9 mouse cellular contexts compared by ENCODE assay signal in the genomic region with DNA sequence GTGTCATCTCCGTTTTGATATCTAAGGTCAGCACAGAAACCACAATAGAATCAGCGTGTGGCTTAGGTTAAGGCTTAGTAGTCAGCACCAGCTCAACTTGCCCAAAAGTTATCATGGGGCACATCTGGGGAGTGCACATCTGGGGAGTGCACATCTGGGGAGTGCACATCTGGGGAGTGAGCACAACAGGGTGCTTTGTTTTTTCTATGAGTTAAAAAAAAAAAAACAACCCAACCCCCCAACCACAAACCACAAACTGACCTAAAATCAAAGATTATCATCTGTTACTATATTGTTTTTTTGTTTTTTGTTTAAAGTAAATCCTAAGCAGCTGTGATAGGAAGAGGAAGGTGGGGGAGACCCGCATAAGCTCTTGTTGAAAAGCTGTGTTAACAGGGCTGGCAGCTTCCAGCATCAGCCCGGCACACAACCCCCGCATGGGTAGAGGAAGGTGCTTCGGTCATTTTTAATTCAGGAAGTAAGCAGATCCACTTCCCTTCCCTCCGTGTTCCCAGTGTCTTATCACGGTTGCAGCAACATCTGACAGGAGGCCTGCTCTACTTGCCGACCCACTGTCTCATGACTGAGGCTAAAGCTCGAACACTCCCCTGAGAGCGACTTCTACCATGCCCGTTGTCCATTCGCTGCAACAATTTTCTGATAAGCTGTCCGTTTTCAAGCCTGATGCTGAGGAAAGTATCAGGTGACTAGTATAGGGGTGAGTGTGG. TPM values are rescaled to one million over a fixed set of nuclear protein-coding genes. Genes with fewer than 3 reads are reported as not detected.
DNase-seq lines count a peak whose midpoint lies in the region; ATAC-seq lines count a peak whose summit lies in the region.
"Had no signal": no experiment of that assay in that cellular context is flagged by ENCODE, and none has a peak within 500 bp of the region (broad histone marks: within the 10 kb centered on the region; RNA-seq: fewer than 3 reads in every experiment).

No protein-coding gene starts in this region.

- H3K27ac ChIP-seq in heart, embryonic 16.5 days (ENCODE audit: low read length), result peak overlapping the region; percentile 61; the same call in 1 of the 2 replicates
- H3K27ac ChIP-seq in liver, embryonic 11.5 days (ENCODE audit: low read depth, low read length), result no peak overlapping the region
- no peak overlapping the region for H3K27ac ChIP-seq in hindbrain, embryonic 10.5 days

- H3K4me1 ChIP-seq in heart, embryonic 16.5 days (ENCODE audit: control insufficient read depth, insufficient read depth, low read length), result peaks cover 24% of the 10 kb centered on the region
- peaks cover 21% of the 10 kb centered on the region for H3K4me1 ChIP-seq in liver, embryonic 11.5 days (replicated peaks; ENCODE audit: control insufficient read depth, insufficient read depth, low read length)
- peaks cover 4% of the 10 kb centered on the region; the same call in 1 of the 2 replicates for H3K4me1 ChIP-seq in hindbrain, embryonic 10.5 days (replicated peaks)

- H3K9me3 ChIP-seq in heart, embryonic 16.5 days (replicated peaks; ENCODE audit: control insufficient read depth, low read length), result no peaks in the 10 kb centered on the region
- no peaks in the 10 kb centered on the region for H3K9me3 ChIP-seq in liver, embryonic 11.5 days (ENCODE audit: control insufficient read depth, low read length)
- H3K9me3 ChIP-seq in hindbrain, embryonic 10.5 days, result no peaks in the 10 kb centered on the region

- WGBS in heart, embryonic 16.5 days, result 35% methylated on average over 14 of the region's 14 CpGs
- WGBS in liver, embryonic 11.5 days, result 34% methylated on average over 14 of the region's 14 CpGs
- 72% methylated on average over 14 of the region's 14 CpGs for WGBS in hindbrain, embryonic 10.5 days

- intact Hi-C loops in left cerebral cortex, postnatal 4 days (cut with DNase I), result no loop called here

- no peaks in the 10 kb centered on the region for H3K27me3 ChIP-seq in heart, embryonic 16.5 days (ENCODE audit: control insufficient read depth, insufficient read depth, low read length)
- H3K27me3 ChIP-seq in liver, embryonic 11.5 days (replicated peaks; ENCODE audit: control insufficient read depth, insufficient read depth, low read length), result no peaks in the 10 kb centered on the region
- no peaks in the 10 kb centered on the region for H3K27me3 ChIP-seq in hindbrain, embryonic 10.5 days (ENCODE audit: insufficient read depth, poor library complexity, severe bottlenecking)

- ATAC-seq in heart, embryonic 16.5 days (replicated peaks; ENCODE audit: extremely low read depth, insufficient read depth, low FRiP score), result no peak; the same call in 1 of the 2 replicates
- ATAC-seq in liver, embryonic 11.5 days (replicated peaks; ENCODE audit: low FRiP score), result peak; percentile 51; the same call in 1 of the 2 replicates

- H3K4me3 ChIP-seq in heart, embryonic 16.5 days (ENCODE audit: low read length), result no peak overlapping the region
- no peak overlapping the region for H3K4me3 ChIP-seq in liver, embryonic 11.5 days (ENCODE audit: low read depth, low read length)
- no peak overlapping the region for H3K4me3 ChIP-seq in hindbrain, embryonic 10.5 days

- no peak overlapping the region for H3K9ac ChIP-seq in heart, embryonic 16.5 days (ENCODE audit: low read length)
- no peak overlapping the region for H3K9ac ChIP-seq in liver, embryonic 11.5 days (ENCODE audit: low read depth, low read length)

- no peak for DNase-seq in heart, adult 8-10 months (ENCODE audit: low spot score)
- peak; percentile 7 for DNase-seq in T-cell, adult 2 months (ENCODE audit: low spot score)
- DNase-seq in liver, embryonic 11.5 days (ENCODE audit: low spot score), result no peak
- peak; percentile 48 to 49 for DNase-seq in thymus, postnatal 10 days (ENCODE audit: low spot score in 2 of 2)
- no peak for DNase-seq in hindbrain, embryonic 10.5 days (ENCODE audit: low spot score)
- no peak for DNase-seq in right cerebral cortex, adult 18-20 months
- DNase-seq in left cerebral cortex, postnatal 4 days, result no peak
- DNase-seq: lung, postnatal 4 days had no signal

- H3K36me3 ChIP-seq in heart, embryonic 16.5 days (ENCODE audit: control insufficient read depth, insufficient read depth), result no peaks in the 10 kb centered on the region
- H3K36me3 ChIP-seq in liver, embryonic 11.5 days (ENCODE audit: control insufficient read depth, insufficient read depth, low read length), result 0 out of 2 replicates have a peak, but pooled peaks cover 2% of the 10 kb centered on the region
- H3K36me3 ChIP-seq in hindbrain, embryonic 10.5 days, result no peaks in the 10 kb centered on the region

- no peak overlapping the region for H3K4me2 ChIP-seq in heart, embryonic 16.5 days (ENCODE audit: low read depth, low read length)
- H3K4me2 ChIP-seq in liver, embryonic 11.5 days, result peak overlapping the region; percentile 6

RNA-seq across cellular contexts. Expression of gene Asah2, which starts 30.5 kb away (rescaled TPM):
- 2.4 and 2.6 TPM in 2 replicates for polyA plus RNA-seq in heart, embryonic 16.5 days (2015; fragmentation: Nextera tagmentation; extraction: Ambion mirVana)
- total RNA-seq in heart, adult 8-10 months (2022), result 10 to 100 TPM; 13.5 to 16.6 (median 15.5) TPM
- polyA plus RNA-seq in liver, embryonic 11.5 days (2014; fragmentation: Nextera tagmentation; extraction: Ambion mirVana), result 0.61 and 1.0 TPM in 2 replicates
- polyA plus RNA-seq in hindbrain, embryonic 10.5 days (2016; fragmentation: Nextera tagmentation; extraction: Ambion mirVana), result 0.24 and 0.34 TPM in 2 replicates
- total RNA-seq in left cerebral cortex, postnatal 4 days (2021), result 1 to 10 TPM; 2.1 to 2.9 TPM

Comparison
In these comparisons a context has a peak if more than half of its experiments do, and no peak if none do; other contexts are left out.
1. DNase-seq: peak in T-cell, adult 2 months (single experiment) and thymus, postnatal 10 days (2 of 2); none in heart, adult 8-10 months (single experiment), liver, embryonic 11.5 days (single experiment), hindbrain, embryonic 10.5 days (single experiment), right cerebral cortex, adult 18-20 months (single experiment) and left cerebral cortex, postnatal 4 days (single experiment).